Mouse (Mus musculus) CH12.LX (cell line): ENCODE measurements around the gene Lgr4. TPM values are rescaled to one million over a fixed set of nuclear protein-coding genes. Genes with fewer than 3 reads are reported as not detected.

Experiments used
- DNase-seq: peaks from one replicate; pipeline ENCODE4 v3.0.0-alpha.2; 2013; ENCODE audit errors: extremely low read depth
- H3K27ac ChIP-seq: 2 replicates; pipeline ENCODE4 v1.5.1; 2012; ENCODE audit warnings: low read depth, mild to moderate bottlenecking, control low read depth, moderate library complexity; ENCODE audit not compliant: insufficient read depth
- H3K27me3 ChIP-seq: replicated peaks from 2 replicates; pipeline ENCODE3; 2012; ENCODE audit warnings: inconsistent platforms
- H3K36me3 ChIP-seq, 2 experiments: replicated peaks in 1 of 2; 2 replicates each; pipeline versions ENCODE3 to v1.6.1; 2012; ENCODE audit warnings: inconsistent platforms in 1 of 2, low read length in 1 of 2, mild to moderate bottlenecking in 1 of 2, mixed read lengths in 1 of 2, moderate library complexity in 1 of 2; ENCODE audit not compliant: control insufficient read depth in 1 of 2, insufficient read depth in 1 of 2
- H3K4me1 ChIP-seq, 2 experiments: 2 replicates each; pipeline ENCODE4 v1.6.1; 2012; ENCODE audit warnings: inconsistent platforms in 1 of 2, moderate library complexity in 1 of 2; ENCODE audit not compliant: insufficient read depth in 2 of 2, control insufficient read depth in 1 of 2
- H3K4me2 ChIP-seq: 2 replicates; pipeline ENCODE4 v1.6.1; 2012; ENCODE audit warnings: low read depth, mild to moderate bottlenecking, control low read depth; ENCODE audit not compliant: poor library complexity, insufficient read depth, severe bottlenecking
- H3K4me3 ChIP-seq, 3 experiments: fragments of 150-350 bp in 1 of 3; sonication (generic) in 1 of 3; replicated peaks in 1 of 3; 2 replicates each; pipeline versions ENCODE3 to v1.5.1; 2011 to 2012; ENCODE audit warnings: low read depth in 2 of 3, low read length in 2 of 3, mild to moderate bottlenecking in 2 of 3, moderate library complexity in 2 of 3, control low read depth in 1 of 3, improper control_type of control experiment in 1 of 3, inconsistent platforms in 1 of 3, mixed read lengths in 1 of 3; ENCODE audit not compliant: poor library complexity in 1 of 3
- H3K79me2 ChIP-seq: replicated peaks from 2 replicates; pipeline ENCODE4 v1.6.1; 2012; ENCODE audit warnings: mild to moderate bottlenecking, moderate library complexity; ENCODE audit not compliant: control insufficient read depth, poor library complexity, insufficient read depth, severe bottlenecking; ENCODE audit errors: extremely low read depth
- H3K9ac ChIP-seq: 2 replicates; pipeline ENCODE4 v1.6.1; 2012; ENCODE audit warnings: low read depth, mild to moderate bottlenecking, control low read depth, moderate library complexity; ENCODE audit not compliant: insufficient read depth
- H3K9me3 ChIP-seq: replicated peaks from 2 replicates; pipeline ENCODE3; 2012; ENCODE audit warnings: low read length, inconsistent platforms, mixed read lengths
- BHLHE40 ChIP-seq: IDR thresholded peaks from 2 replicates; pipeline ENCODE4 v1.6.1; 2011; ENCODE audit warnings: mild to moderate bottlenecking, low read depth, low read length, improper control_type of control experiment
- CHD2 ChIP-seq: IDR thresholded peaks from 2 replicates; pipeline ENCODE4 v1.6.1; 2011; ENCODE audit warnings: low read length, improper control_type of control experiment
- CTCF ChIP-seq, 2 experiments: IDR thresholded peaks in 1 of 2; conservative IDR thresholded peaks in 1 of 2; 2 replicates each; pipeline ENCODE4 v1.5.1; 2011 to 2012; ENCODE audit warnings: low read depth in 2 of 2, low read length in 2 of 2, improper control_type of control experiment in 1 of 2, inconsistent platforms in 1 of 2, mild to moderate bottlenecking in 1 of 2, moderate library complexity in 1 of 2
- ELF1 ChIP-seq: IDR thresholded peaks from 2 replicates; pipeline ENCODE4 v1.6.1; 2014; ENCODE audit warnings: low read depth, mild to moderate bottlenecking, inconsistent platforms, low read length, improper control_type of control experiment
- ETS1 ChIP-seq: conservative IDR thresholded peaks from 2 replicates; pipeline ENCODE4 v1.6.1; 2012; ENCODE audit warnings: low read depth, mild to moderate bottlenecking, inconsistent platforms, low read length, improper control_type of control experiment, moderate library complexity
- JUN ChIP-seq: IDR thresholded peaks from 2 replicates; pipeline ENCODE4 v1.6.1; 2011; ENCODE audit warnings: low read depth, mild to moderate bottlenecking, low read length, improper control_type of control experiment, moderate library complexity; ENCODE audit not compliant: insufficient read depth
- JUND ChIP-seq: conservative IDR thresholded peaks from 2 replicates; pipeline ENCODE4 v1.6.1; 2011; ENCODE audit warnings: low read depth, low read length, improper control_type of control experiment
- KAT2A ChIP-seq: IDR thresholded peaks from 2 replicates; pipeline ENCODE4 v1.6.1; 2012; ENCODE audit warnings: low read length, improper control_type of control experiment, inconsistent platforms; ENCODE audit not compliant: insufficient replicate concordance
- MAFK ChIP-seq: IDR thresholded peaks from 2 replicates; pipeline ENCODE4 v1.6.1; 2011; ENCODE audit warnings: low read length, improper control_type of control experiment; ENCODE audit not compliant: insufficient replicate concordance
- MAZ ChIP-seq: IDR thresholded peaks from 2 replicates; pipeline ENCODE4 v1.6.1; 2012; ENCODE audit warnings: low read depth, mild to moderate bottlenecking, inconsistent platforms, low read length, improper control_type of control experiment, moderate library complexity
- MEF2A ChIP-seq: IDR thresholded peaks from 2 replicates; pipeline ENCODE4 v1.6.1; 2014; ENCODE audit warnings: low read depth, mild to moderate bottlenecking, inconsistent platforms, low read length, improper control_type of control experiment, borderline replicate concordance
- MXI1 ChIP-seq: IDR thresholded peaks from 2 replicates; pipeline ENCODE4 v1.6.1; 2011; ENCODE audit warnings: mild to moderate bottlenecking, low read depth, low read length, improper control_type of control experiment
- NELFE ChIP-seq: IDR thresholded peaks from 2 replicates; pipeline ENCODE4 v1.6.1; 2011; ENCODE audit warnings: low read depth, low read length, improper control_type of control experiment
- NRF1 ChIP-seq: IDR thresholded peaks from 2 replicates; pipeline ENCODE4 v1.6.1; 2014; ENCODE audit warnings: low read depth, mild to moderate bottlenecking, inconsistent platforms, low read length, improper control_type of control experiment, moderate library complexity
- POLR2A ChIP-seq: IDR thresholded peaks from 2 replicates; pipeline ENCODE4 v1.6.1; 2011; ENCODE audit warnings: low read depth, mild to moderate bottlenecking, improper control_type of control experiment, low read length
- POLR2AphosphoS2 ChIP-seq: IDR thresholded peaks from 2 replicates; pipeline ENCODE4 v1.6.1; 2011; ENCODE audit warnings: low read depth, low read length, improper control_type of control experiment
- RAD21 ChIP-seq: IDR thresholded peaks from 2 replicates; pipeline ENCODE4 v1.6.1; 2011; ENCODE audit warnings: low read depth, mild to moderate bottlenecking, low read length, improper control_type of control experiment, moderate library complexity
- RCOR1 ChIP-seq: conservative IDR thresholded peaks from 2 replicates; pipeline ENCODE4 v1.6.1; 2012; ENCODE audit warnings: low read depth, mild to moderate bottlenecking, inconsistent platforms, low read length, improper control_type of control experiment
- SIN3A ChIP-seq: IDR thresholded peaks from 2 replicates; pipeline ENCODE4 v1.6.1; 2012; ENCODE audit warnings: low read length, improper control_type of control experiment, inconsistent platforms
- TBP ChIP-seq: conservative IDR thresholded peaks from 2 replicates; pipeline ENCODE4 v1.6.1; 2011; ENCODE audit warnings: low read depth, low read length, improper control_type of control experiment
- UBTF ChIP-seq: IDR thresholded peaks from 2 replicates; pipeline ENCODE4 v1.6.1; 2012; ENCODE audit warnings: low read depth, mild to moderate bottlenecking, inconsistent platforms, low read length, improper control_type of control experiment, moderate library complexity
- USF1 ChIP-seq: IDR thresholded peaks from 2 replicates; pipeline ENCODE4 v1.6.1; 2014; ENCODE audit warnings: low read depth, mild to moderate bottlenecking, inconsistent platforms, low read length, improper control_type of control experiment
- ZKSCAN1 ChIP-seq: IDR thresholded peaks from 2 replicates; pipeline ENCODE4 v1.6.1; 2012; ENCODE audit warnings: low read depth, inconsistent platforms, low read length, improper control_type of control experiment, borderline replicate concordance
- ZMIZ1 ChIP-seq: IDR thresholded peaks from 2 replicates; pipeline ENCODE4 v1.6.1; 2012; ENCODE audit warnings: low read depth, mild to moderate bottlenecking, inconsistent platforms, low read length, improper control_type of control experiment
- ZNF384 ChIP-seq: IDR thresholded peaks from 2 replicates; pipeline ENCODE4 v1.6.1; 2012; ENCODE audit warnings: low read depth, low read length, improper control_type of control experiment, inconsistent platforms
- dilution Hi-C: fragments of 300-500 bp; cut with MboI; formaldehyde crosslinking; loops from 2 replicates; pipeline ENCODE4 v1.14.3; 2020; ENCODE audit warnings: low sequenced_read_pairs; ENCODE audit not compliant: extremely low pct_unique_long_range_greater_than_20kb, extremely low pct_ligation_motif_present
- in situ Hi-C: fragments of 300-500 bp; cut with MboI; formaldehyde crosslinking; loops from 3 replicates; pipeline ENCODE4 v1.14.3; 2019; ENCODE audit warnings: low sequenced_read_pairs, low pct_ligation_motif_present, low pct_unique_long_range_greater_than_20kb, mixed read lengths
- polyA plus RNA-seq: library from polyadenylated mRNA; unstranded; fragments of >175 nt; gene quantifications from 2 replicates; pipeline ENCODE4 v1.2.1, GENCODE M21; 2012; ENCODE audit warnings: low read depth; ENCODE audit not compliant: insufficient read length
- total RNA-seq, 2 experiments: library from RNA; depleted of rRNA; stranded (reverse); fragments of 300-350 nt in 1 of 2; fragments of >200 nt in 1 of 2; gene quantifications; 2 replicates each; pipeline ENCODE4 v1.2.3; 2012 to 2014

The Lgr4 gene
- total and polyA plus RNA-seq, 3 experiments, result 6.1 to 11.4 (median 6.9) TPM

- no peaks in the 10 kb centered on the region for H3K4me1 ChIP-seq
- no peaks in the 10 kb centered on the region for H3K27me3 ChIP-seq
- dilution Hi-C loops (no loop called here), in situ Hi-C loops (no loop called here)
- no peak overlapping the region for H3K27ac ChIP-seq
- H3K4me2 ChIP-seq, result no peak overlapping the region
- TF ChIP-seq NRF1 (no peak), USF1 (no peak), UBTF (no peak), JUN (no peak), POLR2A (no peak), MXI1 (no peak), ZKSCAN1 (no peak), POLR2AphosphoS2 (no peak), JUND (no peak)
- no peak overlapping the region for H3K9ac ChIP-seq
- H3K36me3 ChIP-seq, result peaks cover 0 to 3% of the 10 kb centered on the region in 2 experiments
- H3K79me2 ChIP-seq, result no peaks in the 10 kb centered on the region
- H3K9me3 ChIP-seq, result no peaks in the 10 kb centered on the region
- DNase-seq, result no peak
- no peak overlapping the region for H3K4me3 ChIP-seq
Observed at GRCm38 (mm10) chr2:109884507-109884906, 32.9 kb upstream of the Lgr4 start.

- Histone ChIP-seq H3K4me2 (no peak overlapping the region), H3K9me3 (no peaks in the 10 kb centered on the region), H3K27ac (no peak overlapping the region), H3K79me2 (peaks cover 32% of the 10 kb centered on the region), H3K4me1 (peaks cover 0 to 19% of the 10 kb centered on the region in 2 experiments; a peak in 2 of 4 replicates), H3K27me3 (no peaks in the 10 kb centered on the region), H3K36me3 (peaks cover 7 to 14% of the 10 kb centered on the region in 2 experiments), H3K9ac (peak overlapping the region; percentile 97), H3K4me3 (peak overlapping the region in 2 of 3 experiments; percentile 74 to 98)
- dilution Hi-C loops, result no loop called here
- in situ Hi-C loops, result no loop called here
- TF ChIP-seq UBTF (no peak), ZNF384 (no peak), RAD21 (peak; percentile 14), CTCF (conservative IDR thresholded peaks at IDR 0.05 in 1 of 2, IDR thresholded peaks at IDR 0.05 in 1 of 2; ENCODE audit: low read depth in 2 of 2, low read length in 2 of 2) (peak in 1 of 2 experiments; percentile 41; a peak in 2 of 4 replicates), MAFK (no peak)
- no peak for DNase-seq
Observed at GRCm38 (mm10) chr2:109890068-109890467, 27.4 kb upstream of the Lgr4 start.

DNA sequence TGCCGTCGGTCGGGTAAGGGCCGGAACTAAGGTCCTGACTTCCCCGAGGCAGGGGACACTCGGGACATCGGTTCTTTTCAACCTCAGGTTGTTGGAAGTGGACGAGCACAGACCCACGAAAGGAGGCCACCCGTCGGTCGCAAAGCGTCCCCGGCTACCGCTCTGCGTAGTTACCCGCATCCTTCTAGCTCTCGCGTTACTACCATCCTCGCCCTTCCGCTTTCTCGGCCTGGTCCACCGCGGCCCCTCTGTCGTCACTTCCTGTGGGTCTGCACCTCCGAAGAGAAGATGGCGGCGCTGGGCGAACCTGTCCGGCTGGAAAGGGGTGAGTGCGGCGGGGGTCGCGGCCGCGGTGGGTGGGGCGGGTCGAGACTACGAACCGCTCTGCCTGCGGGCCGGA is 26.9 kb upstream of the Lgr4 start, which contains the start of gene Lin7c:
Gene Lin7c (plus strand): TSS at position 257 of the 400 bp plus-strand sequence.
- H3K4me2 ChIP-seq, result peak within 1 kb of the TSS; percentile 99
- H3K9ac ChIP-seq, result peak within 1 kb of the TSS; percentile 97
- peaks cover 0 to 19% of the 10 kb centered on the region in 2 experiments; a peak in 2 of 4 replicates for H3K4me1 ChIP-seq
- dilution Hi-C loops, result no loop called here
- peaks cover 11 to 19% of the 10 kb centered on the region in 2 experiments for H3K36me3 ChIP-seq
- H3K27me3 ChIP-seq, result no peaks in the 10 kb centered on the region
- peak within 1 kb of the TSS; percentile 46; the same call in 1 of the 2 replicates for H3K27ac ChIP-seq
- H3K4me3 ChIP-seq, result peak within 1 kb of the TSS; percentile 92 to 100 (median 98)
- in situ Hi-C loops, result no loop called here
- peak; percentile 94 for DNase-seq
- peaks cover 32% of the 10 kb centered on the region for H3K79me2 ChIP-seq
- no peaks in the 10 kb centered on the region for H3K9me3 ChIP-seq
- TF ChIP-seq CHD2 (peak; percentile 98), TBP (peak; percentile 92), MAZ (no peak), MXI1 (peak; percentile 69; the same call in 1 of the 2 replicates), UBTF (peak; percentile 70; the same call in 1 of the 2 replicates), ZMIZ1 (peak; percentile 87), SIN3A (peak; percentile 32; the same call in 1 of the 2 replicates), BHLHE40 (no peak), CTCF (conservative IDR thresholded peaks at IDR 0.05 in 1 of 2, IDR thresholded peaks at IDR 0.05 in 1 of 2; ENCODE audit: low read depth in 2 of 2, low read length in 2 of 2) (no peak), RCOR1 (no peak), MEF2A (0 out of 2 replicates have a peak, but pooled peaks have one; percentile 7), POLR2AphosphoS2 (peak; percentile 63; the same call in 1 of the 2 replicates), ETS1 (no peak), ELF1 (peak; percentile 91), NELFE (peak; percentile 92), POLR2A (peak; percentile 96), KAT2A (peak; percentile 63; the same call in 1 of the 2 replicates), ZKSCAN1 (no peak)
